Mouse (Mus musculus): ENCODE measurements around the gene Nsrp1.

DNA sequence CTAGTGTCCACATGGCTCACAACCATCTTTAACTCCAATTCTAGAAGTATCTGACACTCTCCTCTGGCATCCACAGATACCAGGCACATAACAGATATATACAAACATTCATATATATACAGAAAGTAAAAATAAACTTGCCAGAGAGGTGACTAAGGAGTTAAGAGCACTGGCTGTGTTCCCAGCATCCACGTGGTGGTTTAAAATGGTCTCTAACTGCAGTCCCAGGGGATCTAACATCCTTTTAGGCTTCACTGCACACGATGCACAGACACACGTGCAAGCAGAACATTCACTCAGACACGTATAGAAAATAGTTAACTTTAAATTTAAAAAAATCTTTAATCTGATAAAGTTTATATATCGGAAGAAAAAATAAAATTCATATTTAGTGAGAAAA, 16.3 kb downstream of the Nsrp1 start:
- TF ChIP-seq CTCF (IDR thresholded peaks at IDR 0.05; ENCODE audit: extremely low read depth, insufficient read depth, insufficient read length, insufficient replicate concordance) (no peak), POLR2A (IDR thresholded peaks at IDR 0.05; ENCODE audit: low read depth, low read length) (no peak)
